Mouse (Mus musculus): ENCODE results near the gene St6galnac5. TPM values are rescaled to one million over a fixed set of nuclear protein-coding genes. Genes with fewer than 3 reads are reported as not detected.

St6galnac5 gene
- polyA plus RNA-seq, 1 experiment from 2014 or later: 19.3 TPM

- peaks cover 24% of the 10 kb centered on the region for H3K4me1 ChIP-seq (replicated peaks)
- H3K27me3 ChIP-seq: no peaks in the 10 kb centered on the region
Observed at GRCm38 (mm10) chr3:152843925-152844324, 138.1 kb downstream of the St6galnac5 start.

GRCm38 (mm10) chr3:152842648-152843047 is 139.4 kb downstream of the St6galnac5 start:
- H3K36me3 ChIP-seq: no peaks in the 10 kb centered on the region
- H3K4me1 ChIP-seq (replicated peaks): peaks cover 24% of the 10 kb centered on the region
- no peak for ATAC-seq (ENCODE audit: low FRiP score, low read depth)
- no peak overlapping the region for H3K9ac ChIP-seq
- 45% methylated on average over 3 of the region's 3 CpGs for WGBS
- H3K27me3 ChIP-seq: no peaks in the 10 kb centered on the region
- H3K4me3 ChIP-seq: no peak overlapping the region
- no peak overlapping the region for H3K4me2 ChIP-seq
- H3K27ac ChIP-seq (replicated peaks): no peak overlapping the region
- no peaks in the 10 kb centered on the region for H3K9me3 ChIP-seq

More at GRCm38 (mm10) chr3:152843925-152844324, 138.1 kb downstream of the St6galnac5 start:
- no peak overlapping the region for H3K27ac ChIP-seq (replicated peaks)
- H3K4me2 ChIP-seq: no peak overlapping the region
- no peak overlapping the region for H3K4me3 ChIP-seq
- H3K36me3 ChIP-seq: no peaks in the 10 kb centered on the region
- H3K9me3 ChIP-seq: no peaks in the 10 kb centered on the region
- no peak for ATAC-seq (ENCODE audit: low FRiP score, low read depth)
- no peak overlapping the region for H3K9ac ChIP-seq

GRCm38 (mm10) chr3:152841264-152841663 is 140.8 kb downstream of the St6galnac5 start:
- no peaks in the 10 kb centered on the region for H3K27me3 ChIP-seq
- no peaks in the 10 kb centered on the region for H3K36me3 ChIP-seq
- H3K9me3 ChIP-seq: no peaks in the 10 kb centered on the region
- peaks cover 19% of the 10 kb centered on the region for H3K4me1 ChIP-seq (replicated peaks)
- H3K4me3 ChIP-seq: no peak overlapping the region
- H3K4me2 ChIP-seq: no peak overlapping the region
- 0 out of 2 replicates have a peak overlapping the region, but pooled peaks have one; percentile 30 for H3K27ac ChIP-seq (replicated peaks)
- 75% methylated on average over 6 of the region's 6 CpGs for WGBS
- no peak overlapping the region for H3K9ac ChIP-seq
- ATAC-seq (ENCODE audit: low FRiP score, low read depth): no peak

GRCm38 (mm10) chr3:152837938-152838337 is 144.1 kb downstream of the St6galnac5 start:
- Histone ChIP-seq H3K9ac (no peak overlapping the region), H3K9me3 (no peaks in the 10 kb centered on the region), H3K27ac (replicated peaks) (no peak overlapping the region), H3K27me3 (no peaks in the 10 kb centered on the region), H3K4me3 (no peak overlapping the region), H3K36me3 (no peaks in the 10 kb centered on the region), H3K4me1 (replicated peaks) (peaks cover 15% of the 10 kb centered on the region), H3K4me2 (no peak overlapping the region)
- 74% methylated on average over 1 of the region's 1 CpGs for WGBS
- ATAC-seq (ENCODE audit: low FRiP score, low read depth): no peak

GRCm38 (mm10) chr3:152837407-152837806 is 144.6 kb downstream of the St6galnac5 start:
- H3K27ac ChIP-seq (replicated peaks): no peak overlapping the region
- WGBS: 66% methylated on average over 2 of the region's 2 CpGs
- no peaks in the 10 kb centered on the region for H3K36me3 ChIP-seq
- H3K4me3 ChIP-seq: no peak overlapping the region
- ATAC-seq (ENCODE audit: low FRiP score, low read depth): no peak
- no peaks in the 10 kb centered on the region for H3K9me3 ChIP-seq
- H3K4me1 ChIP-seq (replicated peaks): peaks cover 13% of the 10 kb centered on the region
- H3K27me3 ChIP-seq: no peaks in the 10 kb centered on the region
- no peak overlapping the region for H3K9ac ChIP-seq
- no peak overlapping the region for H3K4me2 ChIP-seq

DNA sequence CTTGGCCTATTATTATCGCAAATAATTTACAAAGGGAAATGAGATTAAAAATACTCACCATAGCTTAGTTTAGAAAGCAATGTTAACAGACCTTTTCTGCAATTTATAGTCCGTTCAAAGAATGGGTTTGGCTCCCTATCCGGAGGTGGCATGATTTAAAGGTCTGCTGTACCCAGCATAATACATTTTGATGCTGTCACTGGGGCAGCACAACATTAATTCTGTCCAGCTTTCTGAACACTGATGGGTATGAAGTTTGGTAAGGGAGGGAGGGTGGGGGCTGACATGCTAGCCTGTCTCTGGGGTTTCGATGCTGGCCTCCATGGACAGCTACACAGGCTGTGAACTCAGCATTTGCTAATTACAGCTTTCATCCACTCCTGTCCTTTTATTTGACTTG is 149.6 kb downstream of the St6galnac5 start:
- no peaks in the 10 kb centered on the region for H3K36me3 ChIP-seq
- no peak overlapping the region for H3K9ac ChIP-seq
- H3K4me3 ChIP-seq: no peak overlapping the region
- no peak overlapping the region for H3K27ac ChIP-seq (replicated peaks)
- H3K4me1 ChIP-seq (replicated peaks): peaks cover 6% of the 10 kb centered on the region
- H3K9me3 ChIP-seq: no peaks in the 10 kb centered on the region
- no peak overlapping the region for H3K4me2 ChIP-seq
- no peak for ATAC-seq (ENCODE audit: low FRiP score, low read depth)
- 76% methylated on average over 4 of the region's 4 CpGs for WGBS
- H3K27me3 ChIP-seq: no peaks in the 10 kb centered on the region

- Histone ChIP-seq H3K27me3 (no peaks in the 10 kb centered on the region), H3K9me3 (no peaks in the 10 kb centered on the region), H3K36me3 (no peaks in the 10 kb centered on the region), H3K4me3 (no peak overlapping the region), H3K4me2 (no peak overlapping the region), H3K9ac (no peak overlapping the region), H3K27ac (replicated peaks) (0 out of 2 replicates have a peak overlapping the region, but pooled peaks have one; percentile 0), H3K4me1 (replicated peaks) (peaks cover 6% of the 10 kb centered on the region)
- 67% methylated on average over 9 of the region's 9 CpGs for WGBS
- 0 out of 2 replicates have a peak, but pooled peaks have one; percentile 30 for ATAC-seq (ENCODE audit: low FRiP score, low read depth)
Observed at GRCm38 (mm10) chr3:152831974-152832373, 150.1 kb downstream of the St6galnac5 start.

DNA sequence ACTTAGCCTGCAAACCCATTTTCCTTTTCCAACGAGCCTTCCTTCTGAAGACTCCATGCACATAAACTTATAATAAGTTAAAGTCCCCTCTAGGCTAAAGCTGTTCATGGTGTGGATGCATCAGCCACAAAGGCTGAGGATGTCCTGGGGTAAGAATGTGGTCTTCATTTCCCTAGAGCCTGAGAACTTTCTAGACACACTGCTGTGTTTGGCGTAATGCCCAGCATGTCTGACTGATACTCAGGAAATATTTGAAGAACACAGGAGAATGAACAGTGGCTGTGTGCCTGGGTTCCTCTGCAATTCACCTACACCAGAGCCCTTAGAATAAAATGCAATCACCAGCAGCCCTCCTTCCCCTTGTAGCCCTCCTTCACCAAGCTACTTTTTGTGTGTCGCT is 150.7 kb downstream of the St6galnac5 start:
- WGBS: 59% methylated on average over 3 of the region's 3 CpGs
- no peak for ATAC-seq (ENCODE audit: low FRiP score, low read depth)
- peak overlapping the region; percentile 0; the same call in 1 of the 2 replicates for H3K27ac ChIP-seq (replicated peaks)

GRCm38 (mm10) chr3:152821202-152821601 is 160.8 kb downstream of the St6galnac5 start:
- 71% methylated on average over 14 of the region's 14 CpGs for whole genome bisulfite sequencing
- no peaks in the 10 kb centered on the region for H3K27me3 ChIP-seq
- ATAC-seq (ENCODE audit: low FRiP score, low read depth): no peak
- H3K4me2 ChIP-seq: no peak overlapping the region
- H3K27ac ChIP-seq (replicated peaks): no peak overlapping the region
- no peaks in the 10 kb centered on the region for H3K36me3 ChIP-seq
- H3K9me3 ChIP-seq: no peaks in the 10 kb centered on the region
- no peaks in the 10 kb centered on the region for H3K4me1 ChIP-seq (replicated peaks)
- no peak overlapping the region for H3K4me3 ChIP-seq
- no peak overlapping the region for H3K9ac ChIP-seq

More for the DNA sequence above, 150.7 kb downstream of the St6galnac5 start:
- H3K4me2 ChIP-seq: no peak overlapping the region
- no peak overlapping the region for H3K9ac ChIP-seq
- peaks cover 6% of the 10 kb centered on the region for H3K4me1 ChIP-seq (replicated peaks)
- no peaks in the 10 kb centered on the region for H3K36me3 ChIP-seq
- no peak overlapping the region for H3K4me3 ChIP-seq
- no peaks in the 10 kb centered on the region for H3K27me3 ChIP-seq
- no peaks in the 10 kb centered on the region for H3K9me3 ChIP-seq

DNA sequence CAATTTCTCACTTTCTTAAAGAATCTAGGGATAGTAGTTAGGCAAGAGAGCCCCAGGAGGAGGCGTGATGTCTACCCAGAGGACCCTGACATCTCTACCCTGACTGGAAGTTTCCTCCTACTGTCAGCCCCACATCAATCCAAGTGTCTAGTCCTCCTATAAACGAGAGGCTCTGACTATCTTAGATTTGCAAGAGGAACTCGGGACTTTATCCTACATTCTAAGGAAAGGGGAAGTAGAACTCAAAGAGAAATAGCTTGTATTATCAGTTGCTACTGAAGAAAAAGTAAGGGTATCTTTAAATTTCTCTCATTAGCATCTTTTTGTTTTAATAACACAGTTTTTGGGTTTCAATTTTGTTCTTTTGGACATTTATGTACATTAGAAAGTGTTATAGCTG is 161.6 kb downstream of the St6galnac5 start:
- Histone ChIP-seq H3K27me3 (no peaks in the 10 kb centered on the region), H3K4me1 (replicated peaks) (no peaks in the 10 kb centered on the region), H3K36me3 (no peaks in the 10 kb centered on the region), H3K9me3 (no peaks in the 10 kb centered on the region), H3K27ac (replicated peaks) (no peak overlapping the region), H3K4me3 (no peak overlapping the region), H3K9ac (no peak overlapping the region), H3K4me2 (no peak overlapping the region)
- 81% methylated on average over 3 of the region's 3 CpGs for WGBS
- ATAC-seq (ENCODE audit: low FRiP score, low read depth): no peak

DNA sequence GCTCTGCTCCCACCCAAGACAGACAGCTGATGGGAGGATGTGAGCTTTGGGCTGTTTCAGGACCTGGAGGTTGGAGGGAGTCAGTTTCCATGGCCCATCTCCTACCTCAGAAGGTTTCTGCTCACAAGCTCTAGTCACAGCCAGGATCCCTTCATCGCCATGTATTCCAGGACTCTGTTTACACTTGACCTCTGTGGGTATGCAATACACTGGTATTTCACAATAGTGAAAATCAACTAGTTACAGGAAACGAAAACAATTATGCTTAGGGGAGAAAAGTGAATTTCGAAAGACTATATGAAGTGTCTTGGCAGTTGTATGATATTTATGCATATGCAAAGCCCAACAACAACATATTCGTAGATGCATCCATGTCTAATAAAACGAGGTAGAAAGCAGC is 166.9 kb downstream of the St6galnac5 start:
- Histone ChIP-seq H3K4me2 (no peak overlapping the region), H3K36me3 (no peaks in the 10 kb centered on the region), H3K9me3 (no peaks in the 10 kb centered on the region), H3K4me1 (replicated peaks) (no peaks in the 10 kb centered on the region), H3K27ac (replicated peaks) (no peak overlapping the region), H3K4me3 (no peak overlapping the region), H3K9ac (no peak overlapping the region), H3K27me3 (no peaks in the 10 kb centered on the region)
- no peak for ATAC-seq (ENCODE audit: low FRiP score, low read depth)
- WGBS: 94% methylated on average over 5 of the region's 5 CpGs

- H3K27me3 ChIP-seq: no peaks in the 10 kb centered on the region
- ATAC-seq (ENCODE audit: low FRiP score, low read depth): no peak
- WGBS: 80% methylated on average over 4 of the region's 4 CpGs
- H3K36me3 ChIP-seq: no peaks in the 10 kb centered on the region
- no peaks in the 10 kb centered on the region for H3K4me1 ChIP-seq (replicated peaks)
- H3K9me3 ChIP-seq: no peaks in the 10 kb centered on the region
- H3K9ac ChIP-seq: no peak overlapping the region
- H3K4me3 ChIP-seq: no peak overlapping the region
- H3K27ac ChIP-seq (replicated peaks): no peak overlapping the region
- no peak overlapping the region for H3K4me2 ChIP-seq
Observed at GRCm38 (mm10) chr3:152813905-152814304, 168.1 kb downstream of the St6galnac5 start.

GRCm38 (mm10) chr3:152799738-152800431 is 182.2 kb downstream of the St6galnac5 start:
- WGBS: 85% methylated on average over 9 of the region's 9 CpGs

More at GRCm38 (mm10) chr3:152799738-152800431, 182.2 kb downstream of the St6galnac5 start:
- no peaks in the 10 kb centered on the region for H3K4me1 ChIP-seq (replicated peaks)
- H3K9ac ChIP-seq: no peak overlapping the region
- no peaks in the 10 kb centered on the region for H3K9me3 ChIP-seq
- H3K27me3 ChIP-seq: no peaks in the 10 kb centered on the region
- no peak overlapping the region for H3K27ac ChIP-seq (replicated peaks)
- no peak overlapping the region for H3K4me2 ChIP-seq
- H3K4me3 ChIP-seq: no peak overlapping the region
- H3K36me3 ChIP-seq: no peaks in the 10 kb centered on the region
- no peak for ATAC-seq (ENCODE audit: low FRiP score, low read depth)
